Mouse (Mus musculus) G1E (cell line): Measurements from ENCODE around the gene Cacna1c. TPM values are rescaled to one million over a fixed set of nuclear protein-coding genes. Genes with fewer than 3 reads are reported as not detected.

Experiments
- ATAC-seq: 2 replicates; pipeline ENCODE4 v1.8.0; 2016; ENCODE audit warnings: mild to moderate bottlenecking; ENCODE audit not compliant: insufficient number of reproducible peaks, poor library complexity, low FRiP score, severe bottlenecking; ENCODE audit errors: extremely low read depth
- DNase-seq: peaks from one replicate; pipeline ENCODE4 v3.0.0; 2012; ENCODE audit warnings: low spot score
- H3K27me3 ChIP-seq: 2 replicates; pipeline ENCODE4 v1.6.1; 2012; ENCODE audit warnings: mild to moderate bottlenecking, low read length, inconsistent platforms; ENCODE audit not compliant: insufficient read depth
- H3K36me3 ChIP-seq: replicated peaks from 2 replicates; pipeline ENCODE3; 2012; ENCODE audit warnings: mild to moderate bottlenecking, inconsistent platforms
- H3K4me1 ChIP-seq: 2 replicates; pipeline ENCODE4 v1.6.1; 2012; ENCODE audit warnings: low read depth, low read length, inconsistent platforms, mixed read lengths; ENCODE audit not compliant: insufficient read depth
- H3K4me3 ChIP-seq: 2 replicates; pipeline ENCODE4 v1.5.1; 2012; ENCODE audit warnings: low read depth, mild to moderate bottlenecking, inconsistent platforms, low read length, moderate library complexity, mixed read lengths
- H3K9me3 ChIP-seq: replicated peaks from 2 replicates; pipeline ENCODE4 v1.6.1; 2012; ENCODE audit warnings: inconsistent platforms
- CTCF ChIP-seq: IDR thresholded peaks from 2 replicates; pipeline ENCODE4 v1.5.1; 2012; ENCODE audit warnings: low read depth, low read length, inconsistent platforms, mixed read lengths
- GATA1 ChIP-seq: IDR thresholded peaks from 2 replicates; pipeline ENCODE4 v1.6.1; 2012; ENCODE audit warnings: borderline replicate concordance, low read length, inconsistent platforms, mixed read lengths
- GATA2 ChIP-seq: IDR thresholded peaks from 2 replicates; pipeline ENCODE4 v1.6.1; 2012; ENCODE audit warnings: low read depth, low read length, inconsistent platforms, borderline replicate concordance
- POLR2AphosphoS5 ChIP-seq: IDR thresholded peaks from 2 replicates; pipeline ENCODE4 v1.6.1; 2012; ENCODE audit warnings: low read depth, low read length, inconsistent platforms; ENCODE audit not compliant: insufficient replicate concordance
- TAL1 ChIP-seq: conservative IDR thresholded peaks from 2 replicates; pipeline ENCODE4 v1.6.1; 2012; ENCODE audit warnings: low read depth, low read length, inconsistent platforms, mixed read lengths
- polyA plus RNA-seq: library from polyadenylated mRNA; stranded (reverse); fragments of >175 nt; gene quantifications from 2 replicates; pipeline ENCODE4 v1.2.3, GENCODE M21; 2012
- total RNA-seq, 2 experiments: library from RNA; stranded (forward) in 1 of 2; stranded (reverse) in 1 of 2; fragments of 200-1000 nt in 1 of 2; fragments of >200 nt in 1 of 2; fragmentation: Nextera tagmentation in 1 of 2; gene quantifications; 2 replicates each; pipeline ENCODE4 v1.2.3; 2014 to 2017

Cacna1c gene
- total and polyA plus RNA-seq, 3 experiments = 0.11 TPM; not detected in 2

- Histone ChIP-seq H3K9me3 (peaks cover 79% of the 10 kb centered on the region), H3K4me1 (no peaks in the 10 kb centered on the region), H3K4me3 (no peak overlapping the region), H3K27me3 (no peaks in the 10 kb centered on the region), H3K36me3 (no peaks in the 10 kb centered on the region)
- ATAC-seq (no peak), DNase-seq (no peak)
- TF ChIP-seq GATA1 = no peak
- no peak for TF ChIP-seq GATA2
- no peak for TF ChIP-seq TAL1
- TF ChIP-seq POLR2AphosphoS5 = no peak
- no peak for TF ChIP-seq CTCF
These were observed 122.7 kb downstream of the Cacna1c start for GRCm38 (mm10) chr6:119073419-119074071.

GRCm38 (mm10) chr6:119072772-119073171, 123.4 kb downstream of the Cacna1c start:
- ATAC-seq (no peak), DNase-seq (no peak)
- H3K4me3 ChIP-seq = no peak overlapping the region
- H3K27me3 ChIP-seq = no peaks in the 10 kb centered on the region
- H3K4me1 ChIP-seq = no peaks in the 10 kb centered on the region
- TF ChIP-seq POLR2AphosphoS5 = no peak
- TF ChIP-seq CTCF = no peak
- H3K9me3 ChIP-seq = peaks cover 81% of the 10 kb centered on the region
- H3K36me3 ChIP-seq = no peaks in the 10 kb centered on the region

GRCm38 (mm10) chr6:119070771-119071170, 125.4 kb downstream of the Cacna1c start:
- no peak for ATAC-seq
- H3K9me3 ChIP-seq = peaks cover 74% of the 10 kb centered on the region
- no peak for TF ChIP-seq CTCF
- no peak for TF ChIP-seq POLR2AphosphoS5
- TF ChIP-seq GATA1 = no peak
- TF ChIP-seq GATA2 = no peak
- TF ChIP-seq TAL1 = no peak
- no peaks in the 10 kb centered on the region for H3K4me1 ChIP-seq
- H3K4me3 ChIP-seq = no peak overlapping the region
- DNase-seq = no peak
- H3K36me3 ChIP-seq = no peaks in the 10 kb centered on the region
- no peaks in the 10 kb centered on the region for H3K27me3 ChIP-seq

- no peak overlapping the region for H3K4me3 ChIP-seq
- ATAC-seq = no peak
- no peaks in the 10 kb centered on the region for H3K4me1 ChIP-seq
- no peak for DNase-seq
- H3K36me3 ChIP-seq = no peaks in the 10 kb centered on the region
- H3K27me3 ChIP-seq = no peaks in the 10 kb centered on the region
- peaks cover 76% of the 10 kb centered on the region for H3K9me3 ChIP-seq
- no peak for TF ChIP-seq CTCF
- TF ChIP-seq POLR2AphosphoS5 = no peak
- TF ChIP-seq GATA2 = no peak
- TF ChIP-seq GATA1 = no peak
- no peak for TF ChIP-seq TAL1
These were observed 125.9 kb downstream of the Cacna1c start for GRCm38 (mm10) chr6:119070351-119070750.

- no peaks in the 10 kb centered on the region for H3K36me3 ChIP-seq
- no peaks in the 10 kb centered on the region for H3K27me3 ChIP-seq
- DNase-seq (no peak), ATAC-seq (no peak)
- no peak overlapping the region for H3K4me3 ChIP-seq
- TF ChIP-seq TAL1 = no peak
- no peak for TF ChIP-seq POLR2AphosphoS5
- no peak for TF ChIP-seq CTCF
- no peaks in the 10 kb centered on the region for H3K4me1 ChIP-seq
- H3K9me3 ChIP-seq = peaks cover 75% of the 10 kb centered on the region
These were observed 127.1 kb downstream of the Cacna1c start for GRCm38 (mm10) chr6:119069145-119069544.

GRCm38 (mm10) chr6:119068650-119069049, 127.6 kb downstream of the Cacna1c start:
- Histone ChIP-seq H3K9me3 (peaks cover 71% of the 10 kb centered on the region), H3K36me3 (no peaks in the 10 kb centered on the region), H3K4me3 (no peak overlapping the region), H3K4me1 (no peaks in the 10 kb centered on the region), H3K27me3 (no peaks in the 10 kb centered on the region)
- DNase-seq = no peak
- ATAC-seq = no peak
- TF ChIP-seq TAL1 (no peak), GATA1 (no peak), CTCF (no peak), POLR2AphosphoS5 (no peak), GATA2 (no peak)

- Histone ChIP-seq H3K36me3 (no peaks in the 10 kb centered on the region), H3K4me3 (no peak overlapping the region), H3K9me3 (peaks cover 76% of the 10 kb centered on the region), H3K27me3 (no peaks in the 10 kb centered on the region), H3K4me1 (no peaks in the 10 kb centered on the region)
- DNase-seq (no peak), ATAC-seq (no peak)
- TF ChIP-seq GATA1 (no peak), POLR2AphosphoS5 (no peak), GATA2 (no peak), CTCF (no peak), TAL1 (no peak)
These were observed 131.3 kb downstream of the Cacna1c start for GRCm38 (mm10) chr6:119064961-119065360.
